Mouse (Mus musculus) B cell, adult (primary cell): Measurements from ENCODE around the gene Ankrd44. TPM values are rescaled to one million over a fixed set of nuclear protein-coding genes. Genes with fewer than 3 reads are reported as not detected.

Experiments
- total RNA-seq: library from RNA; stranded (reverse); gene quantifications from 4 replicates; pipeline ENCODE4 v1.2.4, GENCODE M21; 2023; ENCODE audit not compliant: inconsistent age

Ankrd44 gene
- 368 to 400 TPM (median 389 TPM) in 4 replicates for total RNA-seq

DNA sequence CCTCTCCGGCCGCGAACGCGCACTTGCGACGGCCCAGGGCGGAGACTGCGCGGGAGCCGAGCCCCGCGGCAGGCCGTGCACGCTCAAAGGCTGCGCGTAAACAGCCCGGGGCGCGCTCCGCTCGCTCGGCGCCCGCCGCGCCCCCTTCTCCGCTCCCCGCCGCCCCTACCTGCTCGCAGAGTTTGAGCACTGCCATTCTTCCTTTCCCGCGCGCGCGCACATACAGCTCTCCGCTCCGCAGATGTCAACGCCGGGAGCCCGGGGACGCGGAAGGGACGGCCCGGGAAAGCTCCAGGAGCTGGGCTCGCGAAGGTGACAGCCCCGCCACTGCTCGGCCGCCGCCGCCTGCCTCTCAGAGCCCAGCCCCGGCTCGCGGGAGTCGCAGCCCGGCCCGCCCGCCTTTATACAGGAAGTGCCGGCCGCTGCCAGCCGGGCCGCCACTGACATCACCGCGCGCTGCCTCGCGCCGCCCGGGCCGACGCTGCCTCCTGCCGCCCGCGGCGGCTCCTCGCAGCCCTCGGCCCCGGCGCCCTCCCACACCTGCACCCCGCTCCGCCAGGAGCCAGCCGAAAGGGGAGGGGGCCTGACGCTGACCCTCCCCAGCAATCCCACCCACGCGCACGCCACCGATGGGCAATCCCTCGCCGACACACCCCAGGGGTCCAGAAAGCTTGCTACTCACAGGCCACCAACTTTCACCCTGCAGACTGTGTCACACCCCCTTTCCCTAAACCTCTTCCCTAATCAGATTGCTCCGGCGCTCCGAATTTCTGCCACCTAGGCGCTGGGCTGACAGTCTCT lies at the start of gene Ankrd44:
Gene Ankrd44 (minus strand): TSS at position 417 of the 801 bp plus-strand sequence.

Other genes with a start within 250 kb of the Ankrd44 start
- 442 to 464 TPM (median 452 TPM) in 4 replicates for gene Sf3b1, start 101.1 kb upstream of the Ankrd44 start, total RNA-seq
- 58.6 to 71.0 TPM (median 59.8 TPM) in 4 replicates for gene Coq10b, start 126.4 kb upstream of the Ankrd44 start, total RNA-seq
- 106 to 146 TPM (median 136 TPM) in 4 replicates for gene Hspe1, start 161.7 kb upstream of the Ankrd44 start, total RNA-seq
- 111 to 133 TPM (median 124 TPM) in 4 replicates for gene Hspd1, start 161.9 kb upstream of the Ankrd44 start, total RNA-seq
- gene Mob4, start 204.8 kb upstream of the Ankrd44 start, total RNA-seq: 95.9 to 111 TPM (median 103 TPM) in 4 replicates